Mouse (Mus musculus) olfactory bulb, adult 2 months (tissue): ENCODE data around the gene Art3.

Experiments used
- CTCF ChIP-seq: fragments of 200-500 bp; IDR thresholded peaks from 2 replicates; pipeline ENCODE4 v1.5.1; 2012; ENCODE audit warnings: low read depth, mild to moderate bottlenecking, low read length, moderate library complexity; ENCODE audit not compliant: insufficient read depth
- POLR2A ChIP-seq: fragments of 200-500 bp; IDR thresholded peaks from 2 replicates; pipeline ENCODE4 v1.6.1; 2012; ENCODE audit warnings: mild to moderate bottlenecking, low read depth, low read length, moderate library complexity; ENCODE audit not compliant: insufficient read depth

DNA sequence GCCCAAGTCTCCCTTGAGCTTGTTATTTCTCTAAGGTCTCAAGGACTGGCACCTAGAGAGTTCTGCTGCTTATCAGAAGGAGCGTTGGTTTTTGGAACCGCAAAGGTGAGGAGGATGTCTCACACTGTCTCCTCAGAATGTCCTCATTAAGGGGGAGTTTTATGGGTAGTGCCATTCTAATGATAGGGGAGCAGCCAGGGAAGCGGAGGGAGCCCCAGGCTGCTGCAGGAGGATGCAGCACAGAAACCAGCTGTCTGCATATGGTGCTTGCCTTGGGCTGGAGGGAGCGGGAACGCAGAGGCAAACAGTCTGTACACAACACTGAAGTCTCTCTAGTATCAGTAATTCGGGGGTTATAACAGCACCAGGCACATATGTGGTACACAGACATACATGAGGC, 39.3 kb downstream of the Art3 start:
- TF ChIP-seq CTCF (no peak), POLR2A (no peak)
